Mouse (Mus musculus) left cerebral cortex, postnatal 4 days (tissue): Measurements from ENCODE around the gene Prdm4. TPM values are rescaled to one million over a fixed set of nuclear protein-coding genes. Genes with fewer than 3 reads are reported as not detected.

ENCODE experiments used
- DNase-seq: peaks from one replicate; pipeline ENCODE4 v3.0.0-alpha.2; 2022
- intact Hi-C: fragments of 180-260 bp; cut with DNase I; formaldehyde crosslinking; loops from one replicate; pipeline ENCODE4 v1.15.1; 2025
- total RNA-seq, 2 experiments: library from RNA; stranded (reverse); gene quantifications; 2 replicates each; pipeline ENCODE4 v1.2.3; 2021

Prdm4 gene
- total RNA-seq, 2 experiments from 2014 or later = 44.0 to 50.1 TPM

- no peak for DNase-seq
- intact Hi-C loops = loop anchor here (10.0 kb wide), 1 partner anchor 199 kb away; no protein-coding TSS in a partner anchor
Observed at GRCm38 (mm10) chr10:85873861-85874544, 42.9 kb downstream of the Prdm4 start.

- intact Hi-C loops = loop anchor here (10.0 kb wide), 1 partner anchor 198 kb away; no protein-coding TSS in a partner anchor
Observed at GRCm38 (mm10) chr10:85872479-85872773, 44.5 kb downstream of the Prdm4 start.

DNA sequence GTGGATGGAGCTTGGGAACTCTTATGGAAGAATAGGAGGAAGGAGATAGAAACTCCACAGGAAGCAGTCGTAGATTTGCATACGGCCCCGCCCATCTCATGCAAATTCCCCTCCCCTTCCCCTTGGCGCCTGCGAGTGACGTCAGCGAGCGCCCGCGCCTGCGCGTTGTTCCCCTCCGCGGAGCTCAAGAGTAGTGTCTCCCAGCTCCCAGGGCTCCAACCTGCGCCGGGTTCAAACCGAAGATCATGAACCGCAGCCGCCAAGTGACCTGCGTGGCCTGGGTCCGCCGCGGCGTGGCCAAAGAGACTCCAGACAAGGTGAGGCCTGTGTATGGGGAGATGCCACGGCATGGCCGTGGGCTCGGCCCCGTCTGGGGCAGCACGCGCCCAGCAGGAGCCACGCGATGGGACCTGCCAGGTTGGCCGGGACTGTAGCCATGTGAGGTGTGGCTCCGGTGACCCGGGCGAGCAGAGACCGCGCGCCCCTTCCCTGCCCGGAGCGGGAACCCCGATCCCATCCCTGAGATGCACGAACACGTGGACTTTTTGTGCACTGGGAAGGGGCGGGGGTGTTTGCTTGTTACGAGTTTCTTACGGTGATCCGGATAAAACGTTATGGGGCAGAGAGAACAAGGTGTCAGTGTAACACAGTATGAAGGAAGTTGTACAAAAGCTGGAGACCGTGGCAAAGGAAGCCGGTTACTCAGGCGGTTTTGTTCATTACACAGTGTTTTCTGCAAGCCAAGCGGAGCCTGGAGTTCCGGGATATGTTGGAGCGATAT, 45.1 kb downstream of the Prdm4 start:
- peak; percentile 95 for DNase-seq
- intact Hi-C loops = loop anchor here (10.0 kb wide), 1 partner anchor 197 kb away; no protein-coding TSS in a partner anchor

More at GRCm38 (mm10) chr10:85872479-85872773, 44.5 kb downstream of the Prdm4 start:
- no peak for DNase-seq

DNA sequence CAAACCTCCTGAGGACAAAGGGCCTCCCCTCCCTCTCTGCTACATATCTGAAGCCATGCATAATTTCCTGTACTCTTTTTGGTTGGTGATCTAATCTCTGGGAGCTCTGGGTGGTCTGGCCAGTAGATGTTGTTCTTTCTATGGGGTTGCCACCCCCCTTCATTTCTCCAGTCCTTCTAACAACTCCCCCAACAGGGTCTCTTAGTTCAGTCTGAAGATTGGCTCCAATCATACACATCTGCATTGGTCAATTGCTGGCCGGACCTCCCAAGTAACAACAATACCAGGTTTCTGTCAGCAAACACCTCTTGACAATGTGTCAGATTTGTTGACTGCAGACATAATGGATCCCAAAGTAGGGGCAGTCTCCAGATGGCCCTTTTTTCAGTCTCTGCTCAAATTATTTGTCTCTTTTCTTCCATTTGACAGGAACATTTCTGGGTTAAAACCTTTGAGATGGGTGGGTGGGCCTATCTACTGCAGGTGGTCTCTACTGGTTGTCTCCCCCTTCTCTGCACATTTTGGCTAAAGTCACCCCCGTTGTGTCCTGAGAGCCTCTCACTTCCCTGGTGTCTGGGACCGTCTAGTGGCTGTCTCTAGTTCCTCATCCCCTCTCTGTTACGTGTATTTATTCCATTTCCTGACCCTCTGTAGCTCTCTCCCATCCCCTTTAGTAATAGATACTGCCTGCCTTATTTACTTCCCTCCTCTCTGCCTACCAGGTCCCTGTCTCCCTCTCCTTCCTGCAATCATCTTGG, 70.7 kb downstream of the Prdm4 start:
- intact Hi-C loops = no loop called here
- no peak for DNase-seq

Other genes with a start within 250 kb of the Prdm4 start
- gene Pwp1, start 87.6 kb downstream of the Prdm4 start, total RNA-seq = 10 to 100 TPM; 37.1 to 37.7 TPM
- gene Ascl4, start 10.5 kb upstream of the Prdm4 start, total RNA-seq = not detected
- gene Rtcb, start 40.7 kb upstream of the Prdm4 start, total RNA-seq = 100 to 1,000 TPM; 119 to 122 TPM
- gene Bpifc, start 94.8 kb upstream of the Prdm4 start, total RNA-seq = not detected
- gene Fbxo7, start 104.8 kb upstream of the Prdm4 start, total RNA-seq = 10 to 100 TPM; 16.2 to 16.6 TPM